Mouse (Mus musculus) CH12.LX (cell line): ENCODE measurements around the gene Gpx4. TPM values are rescaled to one million over a fixed set of nuclear protein-coding genes. Genes with fewer than 3 reads are reported as not detected.

Experiments used
- DNase-seq: peaks from one replicate; pipeline ENCODE4 v3.0.0-alpha.2; 2013; ENCODE audit errors: extremely low read depth
- H3K27ac ChIP-seq: 2 replicates; pipeline ENCODE4 v1.5.1; 2012; ENCODE audit warnings: low read depth, mild to moderate bottlenecking, control low read depth, moderate library complexity; ENCODE audit not compliant: insufficient read depth
- H3K27me3 ChIP-seq: replicated peaks from 2 replicates; pipeline ENCODE3; 2012; ENCODE audit warnings: inconsistent platforms
- H3K36me3 ChIP-seq, 2 experiments: replicated peaks in 1 of 2; 2 replicates each; pipeline versions ENCODE3 to v1.6.1; 2012; ENCODE audit warnings: inconsistent platforms in 1 of 2, low read length in 1 of 2, mild to moderate bottlenecking in 1 of 2, mixed read lengths in 1 of 2, moderate library complexity in 1 of 2; ENCODE audit not compliant: control insufficient read depth in 1 of 2, insufficient read depth in 1 of 2
- H3K4me1 ChIP-seq, 2 experiments: 2 replicates each; pipeline ENCODE4 v1.6.1; 2012; ENCODE audit warnings: inconsistent platforms in 1 of 2, moderate library complexity in 1 of 2; ENCODE audit not compliant: insufficient read depth in 2 of 2, control insufficient read depth in 1 of 2
- H3K4me2 ChIP-seq: 2 replicates; pipeline ENCODE4 v1.6.1; 2012; ENCODE audit warnings: low read depth, mild to moderate bottlenecking, control low read depth; ENCODE audit not compliant: poor library complexity, insufficient read depth, severe bottlenecking
- H3K4me3 ChIP-seq, 3 experiments: fragments of 150-350 bp in 1 of 3; sonication (generic) in 1 of 3; replicated peaks in 1 of 3; 2 replicates each; pipeline versions ENCODE3 to v1.5.1; 2011 to 2012; ENCODE audit warnings: low read depth in 2 of 3, low read length in 2 of 3, mild to moderate bottlenecking in 2 of 3, moderate library complexity in 2 of 3, control low read depth in 1 of 3, improper control_type of control experiment in 1 of 3, inconsistent platforms in 1 of 3, mixed read lengths in 1 of 3; ENCODE audit not compliant: poor library complexity in 1 of 3
- H3K79me2 ChIP-seq: replicated peaks from 2 replicates; pipeline ENCODE4 v1.6.1; 2012; ENCODE audit warnings: mild to moderate bottlenecking, moderate library complexity; ENCODE audit not compliant: control insufficient read depth, poor library complexity, insufficient read depth, severe bottlenecking; ENCODE audit errors: extremely low read depth
- H3K9ac ChIP-seq: 2 replicates; pipeline ENCODE4 v1.6.1; 2012; ENCODE audit warnings: low read depth, mild to moderate bottlenecking, control low read depth, moderate library complexity; ENCODE audit not compliant: insufficient read depth
- H3K9me3 ChIP-seq: replicated peaks from 2 replicates; pipeline ENCODE3; 2012; ENCODE audit warnings: low read length, inconsistent platforms, mixed read lengths
- BHLHE40 ChIP-seq: IDR thresholded peaks from 2 replicates; pipeline ENCODE4 v1.6.1; 2011; ENCODE audit warnings: mild to moderate bottlenecking, low read depth, low read length, improper control_type of control experiment
- CHD1 ChIP-seq: IDR thresholded peaks from 2 replicates; pipeline ENCODE4 v1.6.1; 2012; ENCODE audit warnings: low read depth, low read length, improper control_type of control experiment, inconsistent platforms
- CHD2 ChIP-seq: IDR thresholded peaks from 2 replicates; pipeline ENCODE4 v1.6.1; 2011; ENCODE audit warnings: low read length, improper control_type of control experiment
- CTCF ChIP-seq, 2 experiments: IDR thresholded peaks in 1 of 2; conservative IDR thresholded peaks in 1 of 2; 2 replicates each; pipeline ENCODE4 v1.5.1; 2011 to 2012; ENCODE audit warnings: low read depth in 2 of 2, low read length in 2 of 2, improper control_type of control experiment in 1 of 2, inconsistent platforms in 1 of 2, mild to moderate bottlenecking in 1 of 2, moderate library complexity in 1 of 2
- E2F4 ChIP-seq: IDR thresholded peaks from 2 replicates; pipeline ENCODE4 v1.6.1; 2011; ENCODE audit warnings: low read depth, low read length, improper control_type of control experiment; ENCODE audit not compliant: insufficient replicate concordance
- ELF1 ChIP-seq: IDR thresholded peaks from 2 replicates; pipeline ENCODE4 v1.6.1; 2014; ENCODE audit warnings: low read depth, mild to moderate bottlenecking, inconsistent platforms, low read length, improper control_type of control experiment
- EP300 ChIP-seq: IDR thresholded peaks from 2 replicates; pipeline ENCODE4 v1.6.1; 2011; ENCODE audit warnings: low read length, improper control_type of control experiment
- ETS1 ChIP-seq: conservative IDR thresholded peaks from 2 replicates; pipeline ENCODE4 v1.6.1; 2012; ENCODE audit warnings: low read depth, mild to moderate bottlenecking, inconsistent platforms, low read length, improper control_type of control experiment, moderate library complexity
- GABPA ChIP-seq: IDR thresholded peaks from 2 replicates; pipeline ENCODE4 v1.6.1; 2012; ENCODE audit warnings: low read depth, low read length, improper control_type of control experiment, inconsistent platforms; ENCODE audit not compliant: insufficient replicate concordance
- JUN ChIP-seq: IDR thresholded peaks from 2 replicates; pipeline ENCODE4 v1.6.1; 2011; ENCODE audit warnings: low read depth, mild to moderate bottlenecking, low read length, improper control_type of control experiment, moderate library complexity; ENCODE audit not compliant: insufficient read depth
- JUND ChIP-seq: conservative IDR thresholded peaks from 2 replicates; pipeline ENCODE4 v1.6.1; 2011; ENCODE audit warnings: low read depth, low read length, improper control_type of control experiment
- KAT2A ChIP-seq: IDR thresholded peaks from 2 replicates; pipeline ENCODE4 v1.6.1; 2012; ENCODE audit warnings: low read length, improper control_type of control experiment, inconsistent platforms; ENCODE audit not compliant: insufficient replicate concordance
- MAFK ChIP-seq: IDR thresholded peaks from 2 replicates; pipeline ENCODE4 v1.6.1; 2011; ENCODE audit warnings: low read length, improper control_type of control experiment; ENCODE audit not compliant: insufficient replicate concordance
- MAX ChIP-seq: IDR thresholded peaks from 2 replicates; pipeline ENCODE4 v1.6.1; 2011; ENCODE audit warnings: low read length, improper control_type of control experiment
- MAZ ChIP-seq: IDR thresholded peaks from 2 replicates; pipeline ENCODE4 v1.6.1; 2012; ENCODE audit warnings: low read depth, mild to moderate bottlenecking, inconsistent platforms, low read length, improper control_type of control experiment, moderate library complexity
- MYC ChIP-seq: IDR thresholded peaks from 2 replicates; pipeline ENCODE4 v1.6.1; 2011; ENCODE audit warnings: low read depth, mild to moderate bottlenecking, improper control_type of control experiment, low read length
- NELFE ChIP-seq: IDR thresholded peaks from 2 replicates; pipeline ENCODE4 v1.6.1; 2011; ENCODE audit warnings: low read depth, low read length, improper control_type of control experiment
- NRF1 ChIP-seq: IDR thresholded peaks from 2 replicates; pipeline ENCODE4 v1.6.1; 2014; ENCODE audit warnings: low read depth, mild to moderate bottlenecking, inconsistent platforms, low read length, improper control_type of control experiment, moderate library complexity
- PAX5 ChIP-seq: IDR thresholded peaks from 2 replicates; pipeline ENCODE4 v1.6.1; 2012; ENCODE audit warnings: low read length, inconsistent platforms, mixed read lengths
- POLR2A ChIP-seq: IDR thresholded peaks from 2 replicates; pipeline ENCODE4 v1.6.1; 2011; ENCODE audit warnings: low read depth, mild to moderate bottlenecking, improper control_type of control experiment, low read length
- RAD21 ChIP-seq: IDR thresholded peaks from 2 replicates; pipeline ENCODE4 v1.6.1; 2011; ENCODE audit warnings: low read depth, mild to moderate bottlenecking, low read length, improper control_type of control experiment, moderate library complexity
- RCOR1 ChIP-seq: conservative IDR thresholded peaks from 2 replicates; pipeline ENCODE4 v1.6.1; 2012; ENCODE audit warnings: low read depth, mild to moderate bottlenecking, inconsistent platforms, low read length, improper control_type of control experiment
- SMC3 ChIP-seq: IDR thresholded peaks from 2 replicates; pipeline ENCODE4 v1.6.1; 2011; ENCODE audit warnings: low read depth, low read length, improper control_type of control experiment
- TBP ChIP-seq: conservative IDR thresholded peaks from 2 replicates; pipeline ENCODE4 v1.6.1; 2011; ENCODE audit warnings: low read depth, low read length, improper control_type of control experiment
- TCF12 ChIP-seq: IDR thresholded peaks from 2 replicates; pipeline ENCODE4 v1.6.1; 2014; ENCODE audit warnings: low read depth, mild to moderate bottlenecking, inconsistent platforms, low read length, improper control_type of control experiment
- UBTF ChIP-seq: IDR thresholded peaks from 2 replicates; pipeline ENCODE4 v1.6.1; 2012; ENCODE audit warnings: low read depth, mild to moderate bottlenecking, inconsistent platforms, low read length, improper control_type of control experiment, moderate library complexity
- USF1 ChIP-seq: IDR thresholded peaks from 2 replicates; pipeline ENCODE4 v1.6.1; 2014; ENCODE audit warnings: low read depth, mild to moderate bottlenecking, inconsistent platforms, low read length, improper control_type of control experiment
- USF2 ChIP-seq: conservative IDR thresholded peaks from 2 replicates; pipeline ENCODE4 v1.6.1; 2011; ENCODE audit warnings: low read depth, low read length, improper control_type of control experiment
- ZMIZ1 ChIP-seq: IDR thresholded peaks from 2 replicates; pipeline ENCODE4 v1.6.1; 2012; ENCODE audit warnings: low read depth, mild to moderate bottlenecking, inconsistent platforms, low read length, improper control_type of control experiment
- dilution Hi-C: fragments of 300-500 bp; cut with MboI; formaldehyde crosslinking; loops from 2 replicates; pipeline ENCODE4 v1.14.3; 2020; ENCODE audit warnings: low sequenced_read_pairs; ENCODE audit not compliant: extremely low pct_unique_long_range_greater_than_20kb, extremely low pct_ligation_motif_present
- in situ Hi-C: fragments of 300-500 bp; cut with MboI; formaldehyde crosslinking; loops from 3 replicates; pipeline ENCODE4 v1.14.3; 2019; ENCODE audit warnings: low sequenced_read_pairs, low pct_ligation_motif_present, low pct_unique_long_range_greater_than_20kb, mixed read lengths
- polyA plus RNA-seq: library from polyadenylated mRNA; unstranded; fragments of >175 nt; gene quantifications from 2 replicates; pipeline ENCODE4 v1.2.1, GENCODE M21; 2012; ENCODE audit warnings: low read depth; ENCODE audit not compliant: insufficient read length
- total RNA-seq, 2 experiments: library from RNA; depleted of rRNA; stranded (reverse); fragments of 300-350 nt in 1 of 2; fragments of >200 nt in 1 of 2; gene quantifications; 2 replicates each; pipeline ENCODE4 v1.2.3; 2012 to 2014

Gene Gpx4
- total and polyA plus RNA-seq, 3 experiments: 332 to 459 (median 386) TPM

- Histone ChIP-seq H3K27ac (peak overlapping the region; percentile 7), H3K4me1 (peaks cover 31 to 57% of the 10 kb centered on the region in 2 experiments), H3K36me3 (peaks cover 36 to 70% of the 10 kb centered on the region in 2 experiments), H3K4me2 (no peak overlapping the region), H3K9me3 (no peaks in the 10 kb centered on the region), H3K9ac (no peak overlapping the region), H3K4me3 (peak overlapping the region in 1 of 3 experiments; percentile 8), H3K27me3 (no peaks in the 10 kb centered on the region), H3K79me2 (no peaks in the 10 kb centered on the region)
- DNase-seq: no peak
- in situ Hi-C loops: no loop called here
- no peak for TF ChIP-seq CHD1
- TF ChIP-seq PAX5: no peak
- no peak for TF ChIP-seq TCF12
- TF ChIP-seq BHLHE40: no peak
- no peak for TF ChIP-seq MAZ
- TF ChIP-seq MAFK: no peak
- no peak for TF ChIP-seq CHD2
- TF ChIP-seq GABPA: no peak
- TF ChIP-seq JUND: no peak
- TF ChIP-seq RCOR1: no peak
- TF ChIP-seq NRF1: no peak
- no peak for TF ChIP-seq POLR2A
- TF ChIP-seq MAX: no peak
- TF ChIP-seq KAT2A: no peak
- dilution Hi-C loops: no loop called here
These were observed 25.9 kb downstream of the Gpx4 start for GRCm38 (mm10) chr10:80072623-80073489.

DNA sequence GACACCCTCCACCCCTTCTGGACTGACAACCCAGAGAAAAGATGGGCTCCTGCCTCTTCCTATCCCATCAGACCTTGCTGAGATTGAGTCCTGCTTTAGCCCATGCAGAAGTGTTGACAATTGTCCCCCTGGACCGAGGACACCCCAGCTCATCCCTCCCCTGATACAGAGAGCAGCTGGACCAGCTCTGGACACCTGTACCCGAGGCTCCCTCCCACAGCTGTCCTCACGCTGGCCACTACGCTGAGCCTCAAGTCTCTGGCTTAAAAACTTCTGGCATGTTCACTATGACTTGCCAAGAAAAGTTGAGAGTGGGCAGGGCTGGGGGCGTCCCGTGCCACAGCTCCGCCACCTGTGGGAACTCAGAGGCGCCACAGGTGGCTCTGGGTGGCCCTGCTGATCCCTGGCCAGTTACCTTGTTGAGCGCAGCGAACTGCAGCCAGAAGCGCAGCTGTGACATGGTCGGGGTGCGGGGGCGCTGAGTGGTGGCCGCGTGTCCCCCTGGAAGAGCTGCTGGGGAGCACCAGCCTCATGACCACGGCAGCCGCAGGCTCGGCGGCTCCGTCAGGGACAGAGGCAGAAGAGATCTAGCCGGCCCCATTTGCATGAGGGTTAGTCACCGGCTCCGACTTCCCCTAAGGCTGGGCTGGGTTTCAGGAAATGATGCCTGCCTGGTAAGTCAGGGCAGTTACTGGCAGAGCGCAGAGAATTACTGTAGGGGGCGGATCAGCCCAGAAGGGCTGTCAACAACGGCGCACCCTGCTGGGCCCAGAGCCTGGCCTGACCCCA, 28.0 kb downstream of the Gpx4 start:
- Histone ChIP-seq H3K79me2 (no peaks in the 10 kb centered on the region), H3K4me2 (peak overlapping the region; percentile 69), H3K36me3 (peaks cover 30 to 71% of the 10 kb centered on the region in 2 experiments), H3K4me3 (peak overlapping the region; percentile 44 to 73 (median 54)), H3K4me1 (peaks cover 38 to 74% of the 10 kb centered on the region in 2 experiments), H3K9me3 (no peaks in the 10 kb centered on the region), H3K9ac (peak overlapping the region; percentile 48; the same call in 1 of the 2 replicates), H3K27me3 (no peaks in the 10 kb centered on the region), H3K27ac (peak overlapping the region; percentile 95)
- dilution Hi-C loops (no loop called here), in situ Hi-C loops (no loop called here)
- peak; percentile 95 for DNase-seq
- TF ChIP-seq RAD21: peak; percentile 42
- TF ChIP-seq KAT2A: no peak
- peak in 1 of 2 experiments; percentile 92; a peak in 2 of 4 replicates for TF ChIP-seq CTCF (conservative IDR thresholded peaks at IDR 0.05 in 1 of 2, IDR thresholded peaks at IDR 0.05 in 1 of 2; ENCODE audit: low read depth in 2 of 2, low read length in 2 of 2)
- TF ChIP-seq USF2: no peak
- TF ChIP-seq E2F4: no peak
- peak; percentile 62 for TF ChIP-seq NELFE
- peak; percentile 79 for TF ChIP-seq ZMIZ1
- TF ChIP-seq ELF1: peak; percentile 88
- TF ChIP-seq USF1: no peak
- peak; percentile 66; the same call in 1 of the 2 replicates for TF ChIP-seq MAX
- TF ChIP-seq JUND: no peak
- no peak for TF ChIP-seq UBTF
- peak; percentile 79 for TF ChIP-seq EP300
- peak; percentile 79 for TF ChIP-seq BHLHE40
- peak; percentile 66 for TF ChIP-seq SMC3
- TF ChIP-seq MAFK: no peak
- peak; percentile 84 for TF ChIP-seq TCF12
- TF ChIP-seq ETS1: peak; percentile 74
- no peak for TF ChIP-seq JUN
- TF ChIP-seq MYC: no peak
- no peak for TF ChIP-seq TBP
